Mouse (Mus musculus): ENCODE results near the gene Myo16. TPM values are rescaled to one million over a fixed set of nuclear protein-coding genes. Genes with fewer than 3 reads are reported as not detected.

Gene Myo16
- total RNA-seq, 4 experiments from 2014 or later: 27.3 to 32.6 (median 29.7) TPM

DNA sequence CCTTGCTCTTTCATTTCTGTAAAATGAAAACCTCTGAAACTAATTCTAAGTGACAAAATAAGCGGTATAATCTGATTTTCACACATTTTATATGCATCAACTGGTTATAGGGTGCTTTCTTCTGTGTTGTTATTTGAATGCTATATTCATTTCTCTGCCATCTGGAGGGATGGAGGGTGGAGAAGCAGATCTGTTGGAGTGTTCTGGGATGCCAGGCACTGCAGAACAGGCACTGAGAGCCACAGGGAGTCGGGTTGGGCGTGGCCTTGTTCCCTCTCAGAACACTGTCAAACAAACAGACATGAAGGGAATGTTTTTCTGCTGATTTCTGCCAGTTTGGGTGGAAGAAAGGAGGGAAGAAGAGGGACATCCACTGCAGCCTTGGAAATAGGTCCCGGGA is 386.0 kb downstream of the Myo16 start:
- no peak for DNase-seq (ENCODE audit: low spot score in 2 of 2)

DNA sequence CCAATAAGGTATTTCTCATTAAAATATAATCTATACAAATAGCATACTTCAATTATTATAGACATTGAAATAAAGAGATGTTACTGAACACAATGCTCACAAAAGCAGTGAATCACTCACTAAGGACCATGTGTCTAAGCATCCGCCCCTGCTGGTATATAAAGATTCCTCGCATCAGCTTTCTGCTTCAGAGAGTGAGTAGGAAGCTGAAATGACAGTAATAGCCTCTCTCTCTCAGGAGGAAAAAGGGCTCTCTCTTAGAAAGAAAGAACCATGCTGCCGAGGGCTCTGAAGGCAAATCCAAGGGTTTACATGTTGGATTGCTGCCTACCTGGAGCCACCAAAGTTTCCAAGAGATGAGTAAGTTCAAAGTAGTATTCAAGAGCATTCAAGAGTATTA is 392.2 kb downstream of the Myo16 start:
- DNase-seq (ENCODE audit: low spot score in 2 of 2): peak in 1 of 2 experiments; percentile 41

DNA sequence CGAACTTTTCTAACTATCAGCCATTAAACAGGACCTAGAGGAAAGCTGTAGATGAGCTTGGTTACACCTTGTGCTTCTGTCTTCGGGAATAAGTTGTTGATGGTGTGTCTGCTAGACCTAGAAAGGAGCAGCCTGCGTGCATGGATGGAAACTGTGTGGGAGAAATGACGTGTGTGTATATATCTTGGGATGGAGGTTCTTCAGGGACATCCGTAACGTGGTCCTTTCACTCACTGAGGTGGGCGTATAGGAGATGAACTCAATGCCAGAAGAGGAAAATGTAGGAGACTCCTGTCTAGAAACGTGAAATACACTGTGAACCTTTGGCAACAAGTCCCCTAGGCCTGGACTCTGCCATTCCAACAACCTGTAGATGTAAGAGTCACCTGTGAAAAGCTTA is 392.8 kb downstream of the Myo16 start:
- peak in 1 of 2 experiments; percentile 42 for DNase-seq (ENCODE audit: low spot score in 2 of 2)

DNA sequence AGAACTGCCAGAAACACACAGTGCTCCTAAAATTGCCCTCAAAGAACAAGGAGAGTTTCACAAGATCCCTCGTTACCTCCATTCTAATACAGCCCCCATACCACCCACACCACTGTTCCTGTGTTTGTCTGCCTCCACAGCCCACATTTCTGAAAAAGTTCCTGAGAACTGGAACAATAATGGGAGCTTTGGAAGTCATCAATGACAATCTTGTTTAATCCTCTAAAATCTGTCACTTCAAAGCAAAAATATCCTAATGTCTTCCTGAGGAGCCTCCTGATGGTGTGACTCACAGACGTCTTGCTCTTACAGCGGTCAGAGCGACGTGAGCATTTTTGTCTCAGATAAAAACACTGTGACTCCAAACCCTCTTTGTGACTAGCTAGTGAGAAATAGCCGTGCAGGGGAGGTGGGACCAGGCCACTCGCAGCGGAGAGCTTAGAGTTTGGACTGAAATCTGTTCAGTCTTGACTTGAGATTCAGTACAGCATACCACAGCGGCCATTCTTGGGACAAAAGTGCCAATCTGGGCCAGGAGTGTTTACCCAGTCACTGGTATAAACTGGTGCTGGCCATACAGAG is 394.4 kb downstream of the Myo16 start:
- peak in 1 of 2 experiments; percentile 33 for DNase-seq (ENCODE audit: low spot score in 2 of 2)

DNA sequence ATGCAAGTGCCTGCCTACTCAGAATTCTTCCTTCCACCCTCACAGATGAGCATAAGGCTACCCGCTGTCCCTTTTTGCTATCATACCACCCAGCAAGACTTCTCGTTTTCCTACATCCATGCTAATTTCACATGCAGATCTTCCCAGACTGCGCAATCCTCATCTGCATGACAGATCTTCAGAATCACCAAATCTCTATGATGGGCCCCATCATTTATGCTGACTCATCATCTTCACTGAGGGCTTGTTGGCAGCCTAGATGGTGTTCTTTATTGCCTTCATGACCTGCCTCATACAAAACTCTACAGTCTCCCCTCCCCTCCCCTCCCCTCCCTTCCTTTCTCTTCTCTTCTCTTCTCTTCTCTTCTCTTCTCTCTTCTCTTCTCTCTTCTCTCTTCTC is 395.7 kb downstream of the Myo16 start:
- no peak for DNase-seq (ENCODE audit: low spot score in 2 of 2)

DNA sequence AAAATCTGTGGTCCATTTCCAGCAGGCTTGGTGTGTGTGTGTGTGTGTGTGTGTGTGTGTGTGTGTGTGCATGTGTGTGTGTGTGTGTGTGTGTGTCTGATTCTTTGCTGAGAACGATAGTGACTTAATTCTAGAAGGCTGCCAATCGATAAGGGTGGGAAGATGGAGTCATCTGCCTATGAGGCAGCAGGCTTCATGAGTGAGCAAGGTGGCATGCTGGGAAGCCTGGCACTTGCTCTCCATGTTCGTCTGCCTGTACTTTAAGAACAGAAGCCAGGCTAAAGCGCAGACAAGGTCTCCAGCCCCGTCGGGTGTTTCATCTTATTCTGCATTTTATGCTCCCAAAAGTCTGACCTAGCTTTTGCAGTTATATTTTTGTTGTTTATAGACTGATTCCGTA is 404.2 kb downstream of the Myo16 start:
- DNase-seq (ENCODE audit: low spot score in 2 of 2): no peak

DNA sequence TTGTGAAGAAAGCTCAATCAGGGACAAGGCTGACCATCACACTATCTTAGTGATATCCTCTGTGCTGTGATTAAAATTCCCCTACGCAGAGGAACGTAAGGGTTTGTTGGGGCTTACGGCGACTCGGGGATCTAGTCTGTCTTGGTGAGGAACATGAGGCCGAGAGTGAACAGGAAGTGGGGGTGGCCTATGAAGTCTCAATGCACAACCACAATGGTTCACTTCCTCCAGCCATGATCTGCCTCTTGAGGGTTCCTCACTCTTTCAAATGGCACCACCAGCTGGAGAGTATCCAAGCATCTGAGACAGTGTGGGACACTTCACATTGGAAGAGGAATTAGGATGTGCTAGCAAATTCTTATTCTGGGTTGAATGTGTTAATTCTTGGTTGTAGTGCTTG is 405.8 kb downstream of the Myo16 start:
- no peak for DNase-seq (ENCODE audit: low spot score in 2 of 2)

DNA sequence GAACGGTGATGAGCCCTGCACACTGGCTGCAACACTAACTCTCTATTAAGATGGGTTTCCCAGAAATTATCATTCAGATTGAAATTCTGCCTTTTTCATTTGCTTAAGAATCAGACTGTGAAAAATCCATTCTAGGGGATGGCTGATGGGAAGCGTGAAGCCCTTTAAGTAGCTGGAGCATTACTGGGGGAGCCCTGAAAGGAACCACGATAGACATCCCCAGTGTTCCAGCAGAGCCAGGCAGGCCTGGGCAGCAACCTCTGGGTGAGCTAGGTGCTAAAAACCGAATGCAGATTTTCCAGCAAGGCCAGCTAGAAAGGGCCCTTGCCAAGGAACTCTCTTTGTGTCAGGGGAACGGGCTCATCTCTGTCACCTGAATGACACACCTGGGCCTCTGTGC is 407.9 kb downstream of the Myo16 start:
- DNase-seq (ENCODE audit: low spot score in 2 of 2): no peak

DNA sequence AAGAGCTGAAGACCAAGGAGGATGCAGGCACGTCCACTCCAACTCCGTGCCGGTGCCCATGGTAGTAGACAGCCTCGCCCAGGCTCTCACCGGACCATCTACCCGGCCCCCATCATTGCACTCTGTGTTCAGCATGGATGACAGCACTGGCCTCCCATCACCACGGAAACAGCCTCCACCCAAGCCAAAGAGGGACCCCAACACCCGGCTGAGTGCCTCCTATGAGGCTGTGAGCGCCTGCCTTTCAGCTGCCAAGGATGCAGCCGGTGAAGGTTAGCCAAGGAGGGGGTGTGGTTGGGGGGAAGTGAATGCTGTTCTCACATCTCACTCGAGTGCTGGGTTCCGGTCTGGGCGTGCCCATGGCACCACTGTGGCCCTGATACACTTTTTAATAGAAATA is 408.3 kb downstream of the Myo16 start:
- no peak for DNase-seq (ENCODE audit: low spot score in 2 of 2)

DNA sequence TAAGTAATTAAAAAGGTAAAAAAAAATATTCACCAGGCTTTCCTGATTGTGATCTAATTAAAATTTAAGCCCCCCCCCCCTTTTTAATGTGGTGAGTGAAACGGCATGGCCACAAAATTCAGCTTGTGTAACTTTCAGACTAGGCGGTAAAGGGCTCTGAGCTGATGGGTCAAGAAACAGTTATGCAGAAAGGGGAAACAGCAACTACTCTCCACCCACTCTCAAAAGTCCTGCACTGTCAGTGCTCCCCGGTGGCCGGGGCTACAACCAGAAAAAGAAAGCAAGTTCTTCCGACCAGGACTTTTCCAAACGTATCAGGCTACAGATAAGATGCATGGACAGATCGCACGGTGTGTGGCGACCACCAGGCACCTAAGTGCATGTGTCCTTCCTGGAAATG is 408.9 kb downstream of the Myo16 start:
- DNase-seq (ENCODE audit: low spot score in 2 of 2): no peak

DNA sequence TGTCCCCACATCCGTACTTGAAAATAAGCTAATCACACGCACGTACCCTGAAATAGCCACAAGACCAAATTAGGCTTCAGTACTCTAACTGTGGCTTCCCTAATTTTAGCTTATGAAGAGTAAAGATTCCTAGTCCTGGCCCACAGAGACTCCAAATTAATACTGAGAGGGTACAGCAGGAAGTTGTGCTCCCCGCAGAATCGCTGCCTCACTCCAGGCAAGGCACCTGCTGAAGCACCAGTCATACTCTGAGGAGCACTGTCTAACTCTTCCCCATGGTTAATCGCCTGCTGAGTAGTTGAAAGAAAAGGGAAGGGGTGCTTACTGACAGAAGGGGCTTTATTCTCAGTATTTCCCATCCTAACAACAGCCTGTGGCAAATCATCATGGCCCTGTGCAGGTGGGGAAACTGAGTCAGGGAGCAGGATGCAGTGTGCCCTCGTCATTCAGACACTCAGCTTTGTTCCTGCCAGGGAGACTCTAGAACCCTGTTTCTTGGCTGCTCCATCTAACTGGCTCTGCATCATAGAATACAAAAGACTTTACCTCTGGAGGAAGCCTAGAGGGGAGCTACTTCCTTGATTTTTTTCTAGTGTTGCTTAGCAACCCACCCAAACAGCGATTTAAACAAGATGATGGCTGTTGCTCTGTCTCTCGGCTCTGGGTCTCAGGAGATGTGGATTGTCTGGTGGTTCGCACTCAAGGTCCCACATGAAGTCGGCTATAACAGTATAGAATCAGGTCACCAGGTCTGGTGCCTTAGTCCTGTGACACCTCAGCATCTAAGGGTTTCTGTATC is 411.7 kb downstream of the Myo16 start:
- DNase-seq (ENCODE audit: low spot score in 2 of 2): no peak

DNA sequence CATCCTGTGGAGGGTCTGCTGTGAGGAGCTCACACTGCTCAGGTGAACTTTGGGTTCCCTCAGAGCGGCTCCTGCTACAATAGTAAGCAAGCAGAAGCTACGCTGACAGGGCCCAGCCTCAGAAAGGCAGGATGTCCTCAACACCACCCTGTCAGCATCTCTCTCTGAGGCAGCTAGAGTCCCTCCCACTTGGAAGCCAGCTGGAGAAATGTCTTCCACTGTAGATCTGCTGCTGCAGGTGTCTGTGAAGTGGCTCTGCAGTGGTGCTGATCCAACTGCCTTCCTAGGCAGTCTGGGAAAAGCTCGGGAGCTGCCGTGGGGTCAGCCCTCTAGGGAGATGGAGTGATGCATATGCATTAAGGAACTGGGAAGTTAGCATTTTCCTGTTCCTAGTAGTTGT is 414.7 kb downstream of the Myo16 start:
- DNase-seq (ENCODE audit: low spot score in 2 of 2): peak in 1 of 2 experiments; percentile 28

DNA sequence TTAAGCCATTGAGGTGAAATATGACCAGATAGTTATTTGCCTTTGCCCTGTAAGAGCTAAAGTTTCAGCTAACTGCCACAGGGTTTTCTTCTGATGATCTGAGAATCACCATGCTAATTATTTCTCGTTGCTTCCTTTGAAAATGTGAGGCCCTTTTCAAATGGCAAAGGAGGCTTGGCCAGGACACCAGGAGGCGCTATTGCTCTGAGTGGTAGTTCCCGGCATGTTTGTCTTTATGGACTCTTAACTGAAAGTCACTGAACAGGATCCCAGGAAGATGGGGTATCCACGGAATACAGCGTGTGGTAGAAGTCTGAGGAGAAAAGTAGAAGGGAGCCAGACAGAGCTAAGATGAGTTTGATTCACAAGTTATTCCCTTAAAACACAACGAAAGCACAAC is 420.4 kb downstream of the Myo16 start:
- DNase-seq (ENCODE audit: low spot score in 2 of 2): peak; percentile 22 to 59

DNA sequence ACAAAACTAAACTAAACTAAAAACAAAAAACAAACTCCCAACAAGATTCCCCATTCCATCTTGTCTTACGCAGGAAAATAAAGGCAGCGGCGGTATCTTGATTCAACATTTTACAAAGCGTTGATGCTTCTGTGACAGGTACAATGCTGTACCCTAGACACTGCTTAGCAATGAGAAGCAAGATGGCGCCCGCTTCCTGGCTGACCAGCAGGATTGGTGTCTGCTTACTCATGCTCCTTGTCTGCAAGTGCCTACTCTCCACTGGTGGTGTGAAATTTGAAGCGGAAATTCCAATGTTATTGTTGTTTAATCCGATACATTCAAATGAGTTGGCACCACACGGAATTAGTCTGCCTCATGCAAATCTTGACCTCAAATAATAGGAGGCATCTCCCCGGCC is 421.5 kb downstream of the Myo16 start:
- DNase-seq (ENCODE audit: low spot score in 2 of 2): no peak

DNA sequence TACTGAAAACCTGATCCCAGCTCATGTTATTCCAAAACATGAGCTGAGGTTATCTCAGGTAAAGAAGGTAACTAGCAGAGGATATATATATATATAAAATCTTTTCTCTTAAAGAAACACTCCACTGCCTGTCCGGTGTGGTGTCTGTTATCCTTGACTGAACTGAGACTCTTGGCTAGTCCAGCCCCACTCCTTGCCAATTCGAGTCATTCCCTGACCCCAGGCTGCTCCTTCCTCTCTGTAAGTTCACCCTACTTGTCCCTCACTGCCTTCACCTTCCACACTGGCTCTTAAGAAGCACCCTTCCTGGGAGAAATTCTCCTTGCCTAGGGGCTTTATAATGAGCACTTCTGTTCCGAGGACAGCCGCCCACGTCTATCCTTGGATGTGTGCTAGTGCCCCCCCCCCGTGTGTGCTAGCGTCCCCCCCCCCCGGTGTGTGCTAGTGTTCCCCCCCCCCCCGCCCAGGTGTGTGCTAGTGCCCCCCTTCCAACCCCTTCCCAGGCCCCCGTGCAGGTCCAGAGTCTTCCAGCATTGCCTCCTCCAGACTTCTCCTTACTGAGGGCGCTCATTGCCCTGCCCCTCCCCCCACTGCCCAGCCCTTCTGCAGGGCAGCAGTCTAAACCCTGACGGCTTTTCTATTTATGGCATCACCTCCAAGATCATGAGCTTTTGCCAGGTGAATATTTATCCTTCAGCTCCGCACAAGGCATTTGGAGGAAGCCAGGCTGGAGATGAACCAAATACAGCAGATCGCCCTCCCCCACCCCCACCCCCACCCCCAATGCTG is 433.4 kb downstream of the Myo16 start:
- no peak for DNase-seq (ENCODE audit: low spot score in 2 of 2)

DNA sequence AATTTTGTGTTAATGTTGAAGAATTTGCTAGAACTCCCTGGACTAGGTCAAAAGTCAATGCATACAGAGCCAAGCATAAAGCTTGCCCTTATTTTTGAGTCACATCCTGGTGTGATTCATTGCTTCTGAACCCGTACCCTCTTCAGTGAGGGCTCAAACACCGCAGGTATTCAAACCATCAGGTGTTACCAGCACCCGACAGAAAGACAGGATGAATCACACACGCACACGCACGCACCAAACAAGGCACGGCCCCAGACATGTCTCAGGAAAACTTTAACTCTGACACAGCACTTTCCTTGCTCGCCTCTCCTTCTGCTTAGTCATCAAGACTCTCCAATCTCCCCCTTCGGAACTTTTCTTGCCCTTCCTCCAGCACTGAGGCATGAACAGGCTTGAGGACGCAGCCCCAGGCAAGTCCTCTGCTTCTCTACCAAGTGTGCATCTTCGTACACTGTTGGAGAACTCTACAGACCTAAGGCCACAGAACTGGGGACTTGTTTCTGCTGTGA is 435.8 kb downstream of the Myo16 start:
- DNase-seq (ENCODE audit: low spot score in 2 of 2): no peak

DNA sequence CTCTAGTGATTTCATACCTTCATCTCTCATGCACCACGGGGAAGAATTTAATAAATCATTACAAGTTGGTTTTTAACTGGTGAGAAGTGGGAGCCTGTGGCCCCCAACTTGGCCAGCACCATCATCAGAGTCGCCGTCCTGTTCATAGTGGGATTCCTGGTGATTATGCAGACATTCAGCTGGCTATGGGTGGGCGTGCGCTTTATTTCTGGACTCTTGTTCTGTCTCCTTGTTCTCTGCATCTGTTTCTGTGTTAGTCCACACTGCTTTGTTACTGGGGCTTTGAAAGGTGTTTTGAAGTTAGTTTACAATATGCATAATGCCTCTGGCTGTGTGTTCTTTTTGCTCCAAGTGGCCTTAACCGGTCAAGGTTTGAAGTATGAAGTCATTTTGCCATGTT is 439.2 kb downstream of the Myo16 start:
- no peak for DNase-seq (ENCODE audit: low spot score in 2 of 2)

DNA sequence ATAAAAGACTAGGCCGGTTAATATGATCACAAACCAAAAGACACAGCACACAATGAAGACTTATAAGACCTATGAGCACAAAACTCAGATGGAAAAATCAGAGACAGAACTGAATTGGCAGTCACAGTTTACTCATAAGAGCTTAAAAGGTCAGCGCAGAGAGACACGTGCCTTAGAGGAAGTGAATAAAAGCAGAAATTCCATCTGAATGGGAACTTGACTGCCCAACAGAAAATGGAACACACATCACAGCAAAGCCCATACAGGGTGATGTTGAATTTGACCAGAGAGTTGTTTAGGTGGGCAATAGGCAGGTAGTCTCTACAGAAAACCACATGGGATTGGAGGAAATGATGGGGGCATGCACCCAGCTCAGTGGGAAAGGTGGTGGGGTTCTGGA is 442.6 kb downstream of the Myo16 start:
- DNase-seq (ENCODE audit: low spot score in 2 of 2): no peak

DNA sequence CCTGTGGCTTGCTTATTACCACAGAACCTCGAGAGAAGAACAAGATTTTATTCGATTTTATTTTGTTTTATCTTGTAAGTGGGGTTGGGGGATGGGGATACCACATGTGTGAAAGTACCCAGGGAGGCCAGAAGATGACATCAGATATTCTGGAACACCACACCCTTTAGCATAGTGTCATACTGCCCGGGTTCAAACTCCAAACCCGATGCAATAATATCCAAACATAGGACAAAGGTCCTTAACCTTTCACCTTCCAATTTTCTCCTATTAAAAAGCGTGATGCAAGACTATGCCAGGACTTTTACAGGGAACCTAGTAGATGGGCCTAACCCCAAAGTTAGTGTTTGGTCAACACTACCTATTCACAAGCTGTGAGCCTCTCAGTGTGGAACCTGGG is 443.9 kb downstream of the Myo16 start:
- DNase-seq (ENCODE audit: low spot score in 2 of 2): no peak

DNA sequence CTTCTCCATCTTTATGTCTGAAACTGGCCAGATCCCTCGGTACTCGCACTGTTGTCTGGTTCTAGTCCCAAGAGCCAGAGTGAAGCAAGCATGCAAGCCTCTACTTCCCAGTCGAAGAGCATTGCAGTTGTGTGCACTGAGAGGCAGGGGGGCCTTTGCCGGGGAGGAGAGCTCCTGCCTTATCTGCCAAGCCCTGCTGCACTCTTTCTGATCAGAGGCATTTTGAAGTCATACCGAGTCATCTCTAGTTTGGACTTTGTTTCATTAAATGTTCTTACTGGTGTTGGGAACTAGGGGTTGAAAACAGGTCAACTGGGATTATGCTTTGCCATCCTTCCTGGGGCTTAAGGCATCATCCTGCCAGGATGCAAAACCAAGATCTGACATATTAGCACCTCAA is 445.2 kb downstream of the Myo16 start:
- DNase-seq (ENCODE audit: low spot score in 2 of 2): no peak

DNA sequence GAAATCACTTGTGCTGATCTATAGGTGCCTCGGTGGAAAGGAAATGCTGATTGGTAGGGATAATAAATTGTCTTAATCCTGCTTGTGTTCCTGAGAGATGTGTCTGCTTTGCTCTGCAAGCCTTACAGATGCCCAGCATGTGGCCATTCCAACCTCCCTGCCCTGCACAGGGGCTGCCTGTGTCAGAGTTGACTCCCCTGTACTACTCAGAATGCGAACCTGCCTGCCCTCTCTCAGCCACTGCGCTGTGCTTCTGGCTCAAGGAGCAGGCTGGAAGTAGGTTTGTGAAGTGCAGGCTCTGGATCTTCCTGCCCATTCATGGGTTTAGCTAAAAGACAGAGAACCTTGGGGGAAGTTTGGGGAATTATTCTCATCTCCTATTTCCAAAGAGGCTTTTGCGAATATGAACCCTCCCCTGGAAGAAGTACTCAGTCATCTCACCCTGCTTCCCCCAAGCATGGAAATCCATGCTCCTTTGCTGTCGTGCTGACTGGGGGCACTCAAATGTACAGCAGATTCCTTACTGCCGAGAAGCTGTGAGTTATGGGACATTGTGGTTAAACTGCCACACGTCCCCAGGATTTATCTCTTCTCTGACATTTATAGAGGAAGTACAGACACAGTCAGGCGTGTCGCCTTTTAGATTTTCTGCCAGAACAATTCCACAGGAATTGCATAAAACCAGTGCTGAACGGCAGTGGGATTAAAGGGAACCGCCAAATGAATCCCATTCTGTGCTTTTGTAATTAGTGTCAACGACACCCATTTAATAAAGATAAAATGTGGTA is 452.5 kb downstream of the Myo16 start:
- DNase-seq (ENCODE audit: low spot score in 2 of 2): no peak

Measured in left cerebral cortex, adult 8-10 months (tissue).